Mouse (Mus musculus) liver, adult 2 months (tissue): ENCODE data around the gene Lrch1. TPM values are rescaled to one million over a fixed set of nuclear protein-coding genes. Genes with fewer than 3 reads are reported as not detected.
A peak's percentile ranks its signal among the peaks of the same experiment; 100 is the strongest.

ENCODE experiments used
- DNase-seq: peaks from one replicate; pipeline ENCODE4 v3.0.0-alpha.2; 2011; ENCODE audit warnings: low read depth, low spot score; ENCODE audit errors: extremely low read depth
- H3K27ac ChIP-seq: fragments of 200-500 bp; replicated peaks from 2 replicates; pipeline ENCODE4 v1.5.1; 2012; ENCODE audit warnings: low read depth, mild to moderate bottlenecking, control low read depth, inconsistent platforms, low read length; ENCODE audit not compliant: insufficient read depth
- H3K27me3 ChIP-seq: fragments of 200-500 bp; 2 replicates; pipeline ENCODE4 v1.6.1; 2012; ENCODE audit warnings: mild to moderate bottlenecking, moderate library complexity, low read length, inconsistent platforms; ENCODE audit not compliant: control insufficient read depth, insufficient read depth
- H3K36me3 ChIP-seq: fragments of 200-500 bp; 2 replicates; pipeline ENCODE4 v1.6.1; 2012; ENCODE audit warnings: low read length, inconsistent platforms; ENCODE audit not compliant: control insufficient read depth, insufficient read depth
- H3K4me1 ChIP-seq: fragments of 200-500 bp; 2 replicates; pipeline ENCODE4 v1.6.1; 2011; ENCODE audit warnings: low read length; ENCODE audit not compliant: control insufficient read depth, insufficient read depth
- H3K4me3 ChIP-seq: fragments of 200-500 bp; 2 replicates; pipeline ENCODE4 v1.5.1; 2011; ENCODE audit warnings: low read depth, mild to moderate bottlenecking, control low read depth, low read length, moderate library complexity; ENCODE audit not compliant: insufficient read depth
- H3K79me2 ChIP-seq: fragments of 200-500 bp; 2 replicates; pipeline ENCODE4 v1.6.1; 2012; ENCODE audit warnings: inconsistent platforms, mild to moderate bottlenecking, low read length, moderate library complexity; ENCODE audit not compliant: control insufficient read depth, insufficient read depth
- H3K9ac ChIP-seq: fragments of 200-500 bp; 2 replicates; pipeline ENCODE4 v1.6.1; 2012; ENCODE audit warnings: low read depth, mild to moderate bottlenecking, control low read depth, inconsistent platforms, low read length
- CTCF ChIP-seq: fragments of 200-500 bp; IDR thresholded peaks from 2 replicates; pipeline ENCODE4 v1.5.1; 2011; ENCODE audit warnings: low read depth, low read length, control low read depth
- POLR2A ChIP-seq: fragments of 200-500 bp; IDR thresholded peaks from 2 replicates; pipeline ENCODE4 v1.6.1; 2011; ENCODE audit warnings: low read length, control low read depth; ENCODE audit not compliant: insufficient read depth; ENCODE audit errors: extremely low read depth
- WGBS: fragments of 180-500 bp; shearing (Covaris S2); methylation state at CpG from one replicate; pipeline ENCODE4 v1.1.7; 2018; 5-methylcytosine and 5-hydroxymethylcytosine counted together
- polyA plus RNA-seq: library from polyadenylated mRNA; depleted of rRNA; stranded (reverse); fragments of >200 nt; gene quantifications from 2 replicates; pipeline ENCODE4 v1.2.3, GENCODE M21; 2012
- total RNA-seq: library from RNA; depleted of rRNA; stranded (reverse); fragments of >200 nt; gene quantifications from 2 replicates; pipeline ENCODE4 v1.2.3, GENCODE M21; 2014

The Lrch1 gene
- total and polyA plus RNA-seq, 2 experiments = 2.7 to 6.5 TPM

DNA sequence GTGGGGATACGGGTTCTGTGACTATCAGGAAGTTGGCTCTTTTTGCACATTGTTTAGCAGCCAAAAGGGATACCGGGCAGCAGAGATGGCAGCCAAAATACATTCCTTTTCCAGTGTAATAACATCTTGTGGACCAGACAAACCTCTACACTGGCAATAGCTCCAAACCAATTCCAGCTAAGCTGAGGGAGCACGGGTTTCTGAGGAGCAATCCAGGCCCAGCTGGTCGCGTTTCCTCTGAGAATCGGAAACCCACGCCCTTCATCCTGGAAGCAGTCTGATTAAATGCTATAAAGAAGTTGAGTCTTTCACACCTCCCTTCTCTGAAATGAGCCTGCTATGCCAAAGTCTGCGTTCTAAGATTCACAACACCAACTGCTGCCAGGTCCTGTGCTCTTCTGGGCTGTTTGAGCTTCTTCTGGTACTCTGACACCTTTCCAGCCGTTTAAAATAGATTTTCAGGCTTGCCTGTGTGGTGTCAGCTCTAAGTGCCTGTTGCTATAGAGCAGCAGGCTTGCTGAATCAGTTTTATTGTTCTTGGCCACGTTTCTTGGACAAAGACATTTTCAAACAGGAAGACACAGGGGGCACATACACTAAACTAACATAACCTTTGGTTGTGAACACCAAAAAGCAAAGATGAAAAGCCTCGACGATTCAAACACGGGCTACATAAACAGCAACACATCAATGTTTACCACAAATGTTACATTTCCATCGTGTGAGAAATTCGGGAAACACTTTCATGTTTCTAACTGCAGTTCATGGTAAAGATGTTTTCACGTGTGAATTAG, 94.5 kb downstream of the Lrch1 start:
- Histone ChIP-seq H3K27me3 (no peaks in the 10 kb centered on the region), H3K36me3 (peaks cover 6% of the 10 kb centered on the region; the same call in 1 of the 2 replicates), H3K79me2 (peaks cover 7% of the 10 kb centered on the region; the same call in 1 of the 2 replicates), H3K9ac (no peak overlapping the region), H3K4me1 (peaks cover 9% of the 10 kb centered on the region), H3K4me3 (no peak overlapping the region), H3K27ac (peak overlapping the region; percentile 22)
- TF ChIP-seq CTCF = no peak
- no peak for TF ChIP-seq POLR2A
- WGBS = 25% methylated on average over 16 of the region's 16 CpGs
- DNase-seq = peak; percentile 24

DNA sequence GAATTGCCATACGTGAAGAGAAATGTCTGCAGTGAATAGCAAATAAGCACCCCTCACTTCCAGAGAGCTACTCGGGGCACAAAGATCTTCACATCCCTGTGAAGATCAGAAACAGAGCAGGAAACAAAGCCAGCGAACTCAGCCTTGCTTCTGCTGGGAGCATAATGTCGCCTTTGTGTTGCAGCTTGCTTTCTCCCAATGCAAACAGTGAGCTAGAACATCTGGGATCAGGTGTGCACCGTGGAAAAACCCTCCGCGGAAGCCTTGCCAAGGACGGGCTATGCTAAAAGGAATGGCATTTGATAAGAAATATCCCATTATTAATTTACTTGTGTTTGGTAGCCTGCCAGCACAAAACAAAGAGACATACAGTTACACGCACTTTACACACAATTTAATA, 95.8 kb downstream of the Lrch1 start:
- no peak for DNase-seq
- peaks cover 9% of the 10 kb centered on the region for H3K4me1 ChIP-seq
- WGBS = 74% methylated on average over 9 of the region's 9 CpGs

DNA sequence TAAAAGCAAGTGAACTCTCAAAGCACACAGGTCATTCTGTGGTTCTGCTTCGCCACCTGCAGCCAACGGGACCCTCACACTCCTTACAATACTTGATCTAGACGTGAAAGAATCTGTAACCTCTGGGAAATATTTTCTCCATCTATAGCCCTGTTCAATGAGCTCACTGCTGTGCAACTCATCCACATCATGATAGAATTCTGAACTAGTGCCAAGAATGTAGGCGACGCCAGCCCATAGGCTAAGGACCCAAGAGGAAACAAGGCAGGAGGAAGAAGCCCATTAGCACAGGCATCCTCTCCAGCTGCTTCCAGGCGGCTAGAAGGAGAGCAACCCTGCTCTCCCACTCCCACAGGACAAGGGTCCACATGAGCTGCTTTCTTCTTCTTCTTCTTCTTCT, 98.7 kb downstream of the Lrch1 start:
- no peak overlapping the region for H3K4me3 ChIP-seq
- H3K9ac ChIP-seq = no peak overlapping the region
- H3K36me3 ChIP-seq = no peaks in the 10 kb centered on the region
- no peaks in the 10 kb centered on the region for H3K27me3 ChIP-seq
- no peak overlapping the region for H3K27ac ChIP-seq
- H3K79me2 ChIP-seq = peaks cover 10% of the 10 kb centered on the region; the same call in 1 of the 2 replicates
- 78% methylated on average over 6 of the region's 6 CpGs for WGBS
- peaks cover 9% of the 10 kb centered on the region for H3K4me1 ChIP-seq
- no peak for DNase-seq
- TF ChIP-seq POLR2A (no peak), CTCF (no peak)

More for the DNA sequence above, 95.8 kb downstream of the Lrch1 start:
- Histone ChIP-seq H3K9ac (no peak overlapping the region), H3K27me3 (no peaks in the 10 kb centered on the region), H3K79me2 (peaks cover 7% of the 10 kb centered on the region; the same call in 1 of the 2 replicates), H3K27ac (no peak overlapping the region), H3K36me3 (peaks cover 6% of the 10 kb centered on the region; the same call in 1 of the 2 replicates), H3K4me3 (no peak overlapping the region)
- TF ChIP-seq POLR2A (no peak), CTCF (no peak)

DNA sequence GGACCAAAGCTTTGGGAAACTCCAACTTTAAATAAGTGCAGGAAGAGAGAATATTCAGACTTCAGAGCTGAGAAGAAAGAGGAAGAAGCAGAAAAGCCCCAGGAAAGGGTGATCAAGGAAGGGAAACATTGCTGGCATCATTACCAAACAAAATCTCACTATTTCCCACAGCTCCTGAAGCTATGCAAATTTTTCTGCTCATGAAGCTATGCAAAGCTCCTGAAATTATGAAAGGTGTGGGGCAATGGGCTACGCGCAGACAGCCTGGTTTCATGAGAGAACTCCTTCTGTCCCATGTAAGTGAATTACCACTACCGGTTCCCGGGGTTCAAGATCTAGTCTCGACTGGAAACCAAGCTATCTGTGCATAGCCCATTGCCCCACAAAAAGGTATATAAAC, 99.5 kb downstream of the Lrch1 start:
- no peak overlapping the region for H3K27ac ChIP-seq

DNA sequence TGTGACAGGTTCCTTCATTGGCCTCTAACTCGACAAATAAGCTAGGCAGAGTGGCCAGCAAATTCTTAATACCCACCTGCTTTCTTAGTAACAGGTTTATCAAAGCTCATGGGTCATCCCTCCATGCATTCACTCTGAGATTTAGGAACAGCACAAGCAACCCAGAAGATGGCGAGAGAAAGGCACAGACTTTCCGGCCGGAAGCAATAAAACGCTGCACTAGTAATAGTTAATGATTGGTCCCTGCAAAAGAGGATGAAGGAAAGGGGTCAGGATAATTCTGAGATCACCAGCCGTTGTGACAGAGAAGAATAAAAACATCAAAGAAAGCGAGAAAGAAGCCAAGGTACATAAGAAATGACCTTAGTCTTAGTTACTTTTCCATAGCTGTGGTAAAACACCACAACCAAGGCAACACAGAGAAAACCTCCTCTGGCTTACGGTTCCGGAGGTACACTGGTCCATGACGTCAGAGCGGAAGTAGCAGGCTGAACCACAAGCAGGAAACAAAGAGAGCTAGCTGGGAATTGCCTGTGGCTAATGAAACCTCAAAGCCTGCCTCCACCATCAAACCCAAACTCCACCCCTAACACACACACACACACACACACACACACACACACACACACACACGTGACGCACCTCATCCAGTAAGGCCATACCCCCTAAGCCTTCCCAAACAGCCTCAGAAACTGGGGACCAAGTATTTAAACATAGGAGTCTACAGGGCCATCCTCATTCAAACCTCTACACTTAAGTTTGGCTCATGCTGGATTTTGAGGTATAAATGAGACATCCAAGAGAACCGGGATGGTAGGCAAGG, 100.2 kb downstream of the Lrch1 start:
- Histone ChIP-seq H3K27ac (no peak overlapping the region), H3K27me3 (no peaks in the 10 kb centered on the region), H3K4me3 (no peak overlapping the region), H3K79me2 (peaks cover 10% of the 10 kb centered on the region; the same call in 1 of the 2 replicates), H3K36me3 (no peaks in the 10 kb centered on the region), H3K4me1 (peaks cover 2% of the 10 kb centered on the region; the same call in 1 of the 2 replicates), H3K9ac (no peak overlapping the region)
- TF ChIP-seq CTCF (no peak), POLR2A (no peak)
- 61% methylated on average over 14 of the region's 14 CpGs for WGBS
- peak; percentile 19 for DNase-seq

More for the DNA sequence above, 99.5 kb downstream of the Lrch1 start:
- H3K9ac ChIP-seq = no peak overlapping the region
- peaks cover 8% of the 10 kb centered on the region for H3K4me1 ChIP-seq
- TF ChIP-seq CTCF = no peak
- no peak for TF ChIP-seq POLR2A
- no peaks in the 10 kb centered on the region for H3K36me3 ChIP-seq
- H3K4me3 ChIP-seq = no peak overlapping the region
- H3K79me2 ChIP-seq = peaks cover 10% of the 10 kb centered on the region; the same call in 1 of the 2 replicates
- H3K27me3 ChIP-seq = no peaks in the 10 kb centered on the region
- 91% methylated on average over 5 of the region's 5 CpGs for WGBS
- no peak for DNase-seq
